Mouse (Mus musculus): ENCODE results near the gene Lrrc4. TPM values are rescaled to one million over a fixed set of nuclear protein-coding genes. Genes with fewer than 3 reads are reported as not detected.
A peak's percentile ranks its signal among the peaks of the same experiment; 100 is the strongest.

Gene Lrrc4
- polyA plus RNA-seq, 1 experiment from 2014 or later: 0.85 TPM

- Histone ChIP-seq H3K9ac (ENCODE audit: low read length) (no peak overlapping the region), H3K4me3 (ENCODE audit: low read depth, low read length) (no peak overlapping the region), H3K27ac (ENCODE audit: low read depth) (no peak overlapping the region), H3K4me1 (replicated peaks; ENCODE audit: control insufficient read depth, insufficient read depth, low read length) (peaks cover 29% of the 10 kb centered on the region), H3K9me3 (ENCODE audit: control insufficient read depth, low read length) (no peaks in the 10 kb centered on the region), H3K36me3 (ENCODE audit: control insufficient read depth, insufficient read depth, low read length) (peaks cover 5% of the 10 kb centered on the region; the same call in 1 of the 2 replicates), H3K4me2 (ENCODE audit: low read length) (no peak overlapping the region), H3K27me3 (replicated peaks; ENCODE audit: control insufficient read depth, insufficient read depth, low read length) (no peaks in the 10 kb centered on the region)
- ATAC-seq (replicated peaks; ENCODE audit: low FRiP score, low TSS enrichment, low read depth): no peak
- WGBS: 85% methylated on average over 4 of the region's 4 CpGs
- DNase-seq (ENCODE audit: low spot score): peak; percentile 42
These were observed 210.1 kb downstream of the Lrrc4 start for GRCm38 (mm10) chr6:28621431-28621830.

GRCm38 (mm10) chr6:28618751-28619153 lies 212.8 kb downstream of the Lrrc4 start:
- DNase-seq (ENCODE audit: low spot score): peak; percentile 74
- H3K4me1 ChIP-seq (replicated peaks; ENCODE audit: control insufficient read depth, insufficient read depth, low read length): peaks cover 29% of the 10 kb centered on the region
- no peak overlapping the region for H3K27ac ChIP-seq (ENCODE audit: low read depth)
- H3K4me3 ChIP-seq (ENCODE audit: low read depth, low read length): no peak overlapping the region
- WGBS: 22% methylated on average over 7 of the region's 7 CpGs
- H3K36me3 ChIP-seq (ENCODE audit: control insufficient read depth, insufficient read depth, low read length): no peaks in the 10 kb centered on the region
- H3K9me3 ChIP-seq (ENCODE audit: control insufficient read depth, low read length): no peaks in the 10 kb centered on the region
- no peak overlapping the region for H3K4me2 ChIP-seq (ENCODE audit: low read length)
- H3K9ac ChIP-seq (ENCODE audit: low read length): no peak overlapping the region
- ATAC-seq (replicated peaks; ENCODE audit: low FRiP score, low TSS enrichment, low read depth): peak; percentile 43; the same call in 1 of the 2 replicates
- H3K27me3 ChIP-seq (replicated peaks; ENCODE audit: control insufficient read depth, insufficient read depth, low read length): no peaks in the 10 kb centered on the region

GRCm38 (mm10) chr6:28618299-28618698 lies 213.2 kb downstream of the Lrrc4 start:
- no peaks in the 10 kb centered on the region for H3K36me3 ChIP-seq (ENCODE audit: control insufficient read depth, insufficient read depth, low read length)
- ATAC-seq (replicated peaks; ENCODE audit: low FRiP score, low TSS enrichment, low read depth) (no peak), DNase-seq (ENCODE audit: low spot score) (peak; percentile 50)
- H3K9ac ChIP-seq (ENCODE audit: low read length): no peak overlapping the region
- H3K4me3 ChIP-seq (ENCODE audit: low read depth, low read length): no peak overlapping the region
- H3K4me2 ChIP-seq (ENCODE audit: low read length): no peak overlapping the region
- no peaks in the 10 kb centered on the region for H3K27me3 ChIP-seq (replicated peaks; ENCODE audit: control insufficient read depth, insufficient read depth, low read length)
- WGBS: 56% methylated on average over 3 of the region's 3 CpGs
- H3K9me3 ChIP-seq (ENCODE audit: control insufficient read depth, low read length): no peaks in the 10 kb centered on the region
- no peak overlapping the region for H3K27ac ChIP-seq (ENCODE audit: low read depth)
- H3K4me1 ChIP-seq (replicated peaks; ENCODE audit: control insufficient read depth, insufficient read depth, low read length): peaks cover 29% of the 10 kb centered on the region

- Histone ChIP-seq H3K9ac (ENCODE audit: low read length) (no peak overlapping the region), H3K27ac (ENCODE audit: low read depth) (no peak overlapping the region), H3K9me3 (ENCODE audit: control insufficient read depth, low read length) (no peaks in the 10 kb centered on the region), H3K4me3 (ENCODE audit: low read depth, low read length) (no peak overlapping the region), H3K4me2 (ENCODE audit: low read length) (no peak overlapping the region), H3K27me3 (replicated peaks; ENCODE audit: control insufficient read depth, insufficient read depth, low read length) (no peaks in the 10 kb centered on the region), H3K4me1 (replicated peaks; ENCODE audit: control insufficient read depth, insufficient read depth, low read length) (peaks cover 19% of the 10 kb centered on the region), H3K36me3 (ENCODE audit: control insufficient read depth, insufficient read depth, low read length) (no peaks in the 10 kb centered on the region)
- ATAC-seq (replicated peaks; ENCODE audit: low FRiP score, low TSS enrichment, low read depth): no peak
- WGBS: 56% methylated on average over 3 of the region's 3 CpGs
- DNase-seq (ENCODE audit: low spot score): no peak
These were observed 215.6 kb downstream of the Lrrc4 start for GRCm38 (mm10) chr6:28615966-28616365.

GRCm38 (mm10) chr6:28615408-28615807 lies 216.1 kb downstream of the Lrrc4 start:
- 94% methylated on average over 3 of the region's 3 CpGs for WGBS
- ATAC-seq (replicated peaks; ENCODE audit: low FRiP score, low TSS enrichment, low read depth): no peak

GRCm38 (mm10) chr6:28614856-28615255 lies 216.7 kb downstream of the Lrrc4 start:
- H3K27ac ChIP-seq (ENCODE audit: low read depth): no peak overlapping the region
- ATAC-seq (replicated peaks; ENCODE audit: low FRiP score, low TSS enrichment, low read depth) (no peak), DNase-seq (ENCODE audit: low spot score) (no peak)
- no peaks in the 10 kb centered on the region for H3K36me3 ChIP-seq (ENCODE audit: control insufficient read depth, insufficient read depth, low read length)
- no peak overlapping the region for H3K9ac ChIP-seq (ENCODE audit: low read length)
- no peaks in the 10 kb centered on the region for H3K27me3 ChIP-seq (replicated peaks; ENCODE audit: control insufficient read depth, insufficient read depth, low read length)
- H3K9me3 ChIP-seq (ENCODE audit: control insufficient read depth, low read length): no peaks in the 10 kb centered on the region
- 91% methylated on average over 4 of the region's 4 CpGs for WGBS
- H3K4me2 ChIP-seq (ENCODE audit: low read length): no peak overlapping the region
- H3K4me3 ChIP-seq (ENCODE audit: low read depth, low read length): no peak overlapping the region
- peaks cover 19% of the 10 kb centered on the region for H3K4me1 ChIP-seq (replicated peaks; ENCODE audit: control insufficient read depth, insufficient read depth, low read length)

More at GRCm38 (mm10) chr6:28615408-28615807, 216.1 kb downstream of the Lrrc4 start:
- Histone ChIP-seq H3K36me3 (ENCODE audit: control insufficient read depth, insufficient read depth, low read length) (no peaks in the 10 kb centered on the region), H3K9me3 (ENCODE audit: control insufficient read depth, low read length) (no peaks in the 10 kb centered on the region), H3K4me1 (replicated peaks; ENCODE audit: control insufficient read depth, insufficient read depth, low read length) (peaks cover 19% of the 10 kb centered on the region), H3K4me2 (ENCODE audit: low read length) (no peak overlapping the region), H3K27ac (ENCODE audit: low read depth) (no peak overlapping the region), H3K4me3 (ENCODE audit: low read depth, low read length) (no peak overlapping the region), H3K9ac (ENCODE audit: low read length) (no peak overlapping the region), H3K27me3 (replicated peaks; ENCODE audit: control insufficient read depth, insufficient read depth, low read length) (no peaks in the 10 kb centered on the region)
- no peak for DNase-seq (ENCODE audit: low spot score)

- DNase-seq (ENCODE audit: low spot score) (no peak), ATAC-seq (replicated peaks; ENCODE audit: low FRiP score, low TSS enrichment, low read depth) (no peak)
- Histone ChIP-seq H3K36me3 (ENCODE audit: control insufficient read depth, insufficient read depth, low read length) (no peaks in the 10 kb centered on the region), H3K27ac (ENCODE audit: low read depth) (no peak overlapping the region), H3K4me1 (replicated peaks; ENCODE audit: control insufficient read depth, insufficient read depth, low read length) (peaks cover 7% of the 10 kb centered on the region), H3K4me2 (ENCODE audit: low read length) (no peak overlapping the region), H3K9me3 (ENCODE audit: control insufficient read depth, low read length) (no peaks in the 10 kb centered on the region), H3K27me3 (replicated peaks; ENCODE audit: control insufficient read depth, insufficient read depth, low read length) (no peaks in the 10 kb centered on the region), H3K4me3 (ENCODE audit: low read depth, low read length) (no peak overlapping the region), H3K9ac (ENCODE audit: low read length) (no peak overlapping the region)
- WGBS: 60% methylated on average over 4 of the region's 4 CpGs
These were observed 218.1 kb downstream of the Lrrc4 start for GRCm38 (mm10) chr6:28613441-28613840.

Other genes with a start within 250 kb of the Lrrc4 start
- not detected in 2 replicates for gene Lep, start 228.5 kb upstream of the Lrrc4 start, polyA plus RNA-seq (2014; fragmentation: Nextera tagmentation; extraction: Ambion mirVana)